Mouse (Mus musculus) myocyte (in vitro differentiated cells): ENCODE results near the gene Cytip. TPM values are rescaled to one million over a fixed set of nuclear protein-coding genes. Genes with fewer than 3 reads are reported as not detected.

Source experiments
- H3K27me3 ChIP-seq: one replicate; pipeline ENCODE4 v1.6.1; 2011; ENCODE audit not compliant: control insufficient read depth, insufficient read depth, insufficient read length
- H3K36me3 ChIP-seq: one replicate; pipeline ENCODE4 v1.6.1; 2011; ENCODE audit not compliant: control insufficient read depth, insufficient read depth
- H3K4me2 ChIP-seq: one replicate; pipeline ENCODE4 v1.6.1; 2011; ENCODE audit warnings: low read depth, control low read depth
- H3K4me3 ChIP-seq: one replicate; pipeline ENCODE4 v1.5.1; 2011; ENCODE audit warnings: mild to moderate bottlenecking, control low read depth, moderate library complexity
- H3K79me2 ChIP-seq: one replicate; pipeline ENCODE4 v1.6.1; 2011; ENCODE audit not compliant: control insufficient read depth, insufficient read depth
- H3ac ChIP-seq: one replicate; pipeline ENCODE4 v1.6.1; 2011; ENCODE audit not compliant: control insufficient read depth, insufficient read length
- CEBPB ChIP-seq: IDR thresholded peaks from 2 replicates; pipeline ENCODE4 v1.6.1; 2011; ENCODE audit warnings: mild to moderate bottlenecking, moderate library complexity; ENCODE audit not compliant: poor library complexity, insufficient read depth, severe bottlenecking
- E2F4 ChIP-seq: IDR thresholded peaks from one replicate; pipeline ENCODE4 v1.6.1; 2011; ENCODE audit warnings: mild to moderate bottlenecking, control low read depth, moderate library complexity; ENCODE audit not compliant: insufficient read depth
- MAX ChIP-seq: IDR thresholded peaks from one replicate; pipeline ENCODE4 v1.6.1; 2011; ENCODE audit warnings: low read depth, mild to moderate bottlenecking, control low read depth
- MYOD1 ChIP-seq, 3 experiments: IDR thresholded peaks; one replicate each; pipeline ENCODE4 v1.6.1; 2011; ENCODE audit warnings: control low read depth in 2 of 3, low read depth in 2 of 3, mild to moderate bottlenecking in 2 of 3, moderate library complexity in 1 of 3; ENCODE audit not compliant: insufficient read length in 2 of 3, control insufficient read depth in 1 of 3
- MYOG ChIP-seq, 3 experiments: IDR thresholded peaks; one replicate each; pipeline ENCODE4 v1.6.1; 2011; ENCODE audit warnings: control low read depth in 2 of 3, low read depth in 2 of 3, mild to moderate bottlenecking in 2 of 3; ENCODE audit not compliant: insufficient read length in 2 of 3, control insufficient read depth in 1 of 3, insufficient read depth in 1 of 3
- POLR2A ChIP-seq: IDR thresholded peaks from one replicate; pipeline ENCODE4 v1.6.1; 2011; ENCODE audit warnings: low read depth, mild to moderate bottlenecking, control low read depth, moderate library complexity; ENCODE audit not compliant: insufficient read length
- POLR2AphosphoS2 ChIP-seq: IDR thresholded peaks from one replicate; pipeline ENCODE4 v1.6.1; 2011; ENCODE audit warnings: low read depth, control low read depth; ENCODE audit not compliant: insufficient read length
- REST ChIP-seq: IDR thresholded peaks from one replicate; pipeline ENCODE4 v1.6.1; 2011; ENCODE audit warnings: mild to moderate bottlenecking, control low read depth, moderate library complexity; ENCODE audit not compliant: insufficient read depth, insufficient read length
- SRF ChIP-seq: IDR thresholded peaks from one replicate; pipeline ENCODE4 v1.6.1; 2011; ENCODE audit warnings: low read depth; ENCODE audit not compliant: control insufficient read depth, insufficient read length
- TCF12 ChIP-seq: IDR thresholded peaks from one replicate; pipeline ENCODE4 v1.6.1; 2011; ENCODE audit warnings: mild to moderate bottlenecking, control low read depth; ENCODE audit not compliant: poor library complexity, insufficient read depth, severe bottlenecking
- TCF3 ChIP-seq: IDR thresholded peaks from one replicate; pipeline ENCODE4 v1.6.1; 2011; ENCODE audit warnings: low read depth, control low read depth; ENCODE audit not compliant: insufficient read length
- USF1 ChIP-seq: IDR thresholded peaks from one replicate; pipeline ENCODE4 v1.6.1; 2011; ENCODE audit warnings: low read depth, mild to moderate bottlenecking, control low read depth, moderate library complexity
- polyA plus RNA-seq: library from polyadenylated mRNA; unstranded; fragments of >200 nt; fragmentation: generic; extraction: Trizol; gene quantifications from one replicate; pipeline ENCODE4 v1.2.1, GENCODE M21; 2012; ENCODE audit warnings: missing spikeins

The Cytip gene
- polyA plus RNA-seq, 1 experiment = 0.05 TPM

GRCm38 (mm10) chr2:58187310-58188051 lies 7.9 kb downstream of the Cytip start:
- H3ac ChIP-seq = no peak overlapping the region
- H3K4me2 ChIP-seq = no peak overlapping the region
- TF ChIP-seq MAX (no peak), POLR2AphosphoS2 (no peak)
- H3K27me3 ChIP-seq = no peaks in the 10 kb centered on the region
- H3K36me3 ChIP-seq = no peaks in the 10 kb centered on the region
- H3K79me2 ChIP-seq = no peaks in the 10 kb centered on the region
- no peak overlapping the region for H3K4me3 ChIP-seq

- Histone ChIP-seq H3K36me3 (no peaks in the 10 kb centered on the region), H3K79me2 (no peaks in the 10 kb centered on the region), H3K4me3 (no peak overlapping the region), H3ac (no peak overlapping the region), H3K27me3 (no peaks in the 10 kb centered on the region), H3K4me2 (no peak overlapping the region)
- TF ChIP-seq TCF3 = no peak
- TF ChIP-seq CEBPB = no peak
- no peak for TF ChIP-seq POLR2AphosphoS2
- TF ChIP-seq MAX = no peak
- TF ChIP-seq SRF = no peak
- no peak for TF ChIP-seq USF1
- TF ChIP-seq MYOD1 (IDR thresholded peaks at IDR 0.05; ENCODE audit: control insufficient read depth in 1 of 3, insufficient read length in 2 of 3, low read depth in 2 of 3) = no peak
- no peak for TF ChIP-seq TCF12
- no peak for TF ChIP-seq POLR2A
- TF ChIP-seq E2F4 = no peak
- TF ChIP-seq MYOG (IDR thresholded peaks at IDR 0.05; ENCODE audit: control insufficient read depth in 1 of 3, insufficient read depth in 1 of 3, insufficient read length in 2 of 3, low read depth in 2 of 3) = no peak
- TF ChIP-seq REST = no peak
These were observed 11.1 kb downstream of the Cytip start for GRCm38 (mm10) chr2:58184197-58184596.

DNA sequence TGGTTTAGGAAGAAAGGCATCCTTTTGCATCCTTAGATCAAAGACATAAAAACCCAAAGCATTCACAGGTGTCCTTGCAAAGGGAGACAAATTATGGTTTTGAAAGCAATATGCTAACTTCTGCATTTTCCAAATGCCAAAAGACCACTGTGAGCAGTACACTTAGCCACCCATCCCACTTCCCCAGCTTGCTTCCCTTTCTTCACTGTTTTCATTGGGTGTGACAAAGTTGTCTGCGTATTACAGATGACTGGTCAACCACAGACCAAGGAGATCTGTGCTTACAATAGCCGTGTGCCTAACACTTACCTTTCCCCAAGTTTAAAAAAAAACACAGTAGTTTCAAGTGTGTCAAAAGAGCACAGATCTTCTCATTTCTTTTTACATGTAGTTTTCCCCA lies 11.7 kb downstream of the Cytip start:
- TF ChIP-seq TCF12 (no peak), POLR2AphosphoS2 (no peak), SRF (no peak), MYOD1 (IDR thresholded peaks at IDR 0.05; ENCODE audit: control insufficient read depth in 1 of 3, insufficient read length in 2 of 3, low read depth in 2 of 3) (no peak), REST (no peak), MAX (no peak), CEBPB (no peak), USF1 (no peak), TCF3 (no peak), MYOG (IDR thresholded peaks at IDR 0.05; ENCODE audit: control insufficient read depth in 1 of 3, insufficient read depth in 1 of 3, insufficient read length in 2 of 3, low read depth in 2 of 3) (no peak), E2F4 (no peak), POLR2A (no peak)
- Histone ChIP-seq H3K79me2 (no peaks in the 10 kb centered on the region), H3K4me2 (no peak overlapping the region), H3ac (no peak overlapping the region), H3K4me3 (no peak overlapping the region), H3K27me3 (no peaks in the 10 kb centered on the region), H3K36me3 (no peaks in the 10 kb centered on the region)

GRCm38 (mm10) chr2:58180776-58181175 lies 14.6 kb downstream of the Cytip start:
- Histone ChIP-seq H3K27me3 (no peaks in the 10 kb centered on the region), H3K36me3 (no peaks in the 10 kb centered on the region), H3K79me2 (no peaks in the 10 kb centered on the region), H3K4me3 (no peak overlapping the region), H3ac (no peak overlapping the region), H3K4me2 (no peak overlapping the region)
- TF ChIP-seq REST (no peak), TCF12 (no peak), E2F4 (no peak), MYOG (IDR thresholded peaks at IDR 0.05; ENCODE audit: control insufficient read depth in 1 of 3, insufficient read depth in 1 of 3, insufficient read length in 2 of 3, low read depth in 2 of 3) (no peak)

- Histone ChIP-seq H3K79me2 (no peaks in the 10 kb centered on the region), H3K27me3 (no peaks in the 10 kb centered on the region), H3ac (no peak overlapping the region), H3K4me3 (no peak overlapping the region), H3K36me3 (no peaks in the 10 kb centered on the region), H3K4me2 (no peak overlapping the region)
- no peak for TF ChIP-seq POLR2A
- no peak for TF ChIP-seq CEBPB
- no peak for TF ChIP-seq USF1
- no peak for TF ChIP-seq SRF
- no peak for TF ChIP-seq E2F4
- TF ChIP-seq MYOD1 (IDR thresholded peaks at IDR 0.05; ENCODE audit: control insufficient read depth in 1 of 3, insufficient read length in 2 of 3, low read depth in 2 of 3) = no peak
- TF ChIP-seq TCF3 = no peak
- no peak for TF ChIP-seq REST
- TF ChIP-seq MAX = no peak
- TF ChIP-seq MYOG (IDR thresholded peaks at IDR 0.05; ENCODE audit: control insufficient read depth in 1 of 3, insufficient read depth in 1 of 3, insufficient read length in 2 of 3, low read depth in 2 of 3) = no peak
- TF ChIP-seq TCF12 = no peak
- TF ChIP-seq POLR2AphosphoS2 = no peak
These were observed 16.3 kb downstream of the Cytip start for GRCm38 (mm10) chr2:58179056-58179455.
